Mouse (Mus musculus) liver, adult 2 months (tissue): ENCODE results near the gene Grin2c. TPM values are rescaled to one million over a fixed set of nuclear protein-coding genes. Genes with fewer than 3 reads are reported as not detected.
A peak's percentile ranks its signal among the peaks of the same experiment; 100 is the strongest.

Source experiments
- DNase-seq: peaks from one replicate; pipeline ENCODE4 v3.0.0-alpha.2; 2011; ENCODE audit warnings: low read depth, low spot score; ENCODE audit errors: extremely low read depth
- H3K27ac ChIP-seq: fragments of 200-500 bp; replicated peaks from 2 replicates; pipeline ENCODE4 v1.5.1; 2012; ENCODE audit warnings: low read depth, mild to moderate bottlenecking, control low read depth, inconsistent platforms, low read length; ENCODE audit not compliant: insufficient read depth
- H3K27me3 ChIP-seq: fragments of 200-500 bp; 2 replicates; pipeline ENCODE4 v1.6.1; 2012; ENCODE audit warnings: mild to moderate bottlenecking, moderate library complexity, low read length, inconsistent platforms; ENCODE audit not compliant: control insufficient read depth, insufficient read depth
- H3K36me3 ChIP-seq: fragments of 200-500 bp; 2 replicates; pipeline ENCODE4 v1.6.1; 2012; ENCODE audit warnings: low read length, inconsistent platforms; ENCODE audit not compliant: control insufficient read depth, insufficient read depth
- H3K4me1 ChIP-seq: fragments of 200-500 bp; 2 replicates; pipeline ENCODE4 v1.6.1; 2011; ENCODE audit warnings: low read length; ENCODE audit not compliant: control insufficient read depth, insufficient read depth
- H3K4me3 ChIP-seq: fragments of 200-500 bp; 2 replicates; pipeline ENCODE4 v1.5.1; 2011; ENCODE audit warnings: low read depth, mild to moderate bottlenecking, control low read depth, low read length, moderate library complexity; ENCODE audit not compliant: insufficient read depth
- H3K79me2 ChIP-seq: fragments of 200-500 bp; 2 replicates; pipeline ENCODE4 v1.6.1; 2012; ENCODE audit warnings: inconsistent platforms, mild to moderate bottlenecking, low read length, moderate library complexity; ENCODE audit not compliant: control insufficient read depth, insufficient read depth
- H3K9ac ChIP-seq: fragments of 200-500 bp; 2 replicates; pipeline ENCODE4 v1.6.1; 2012; ENCODE audit warnings: low read depth, mild to moderate bottlenecking, control low read depth, inconsistent platforms, low read length
- CTCF ChIP-seq: fragments of 200-500 bp; IDR thresholded peaks from 2 replicates; pipeline ENCODE4 v1.5.1; 2011; ENCODE audit warnings: low read depth, low read length, control low read depth
- POLR2A ChIP-seq: fragments of 200-500 bp; IDR thresholded peaks from 2 replicates; pipeline ENCODE4 v1.6.1; 2011; ENCODE audit warnings: low read length, control low read depth; ENCODE audit not compliant: insufficient read depth; ENCODE audit errors: extremely low read depth
- WGBS: fragments of 180-500 bp; shearing (Covaris S2); methylation state at CpG from one replicate; pipeline ENCODE4 v1.1.7; 2018; 5-methylcytosine and 5-hydroxymethylcytosine counted together
- polyA plus RNA-seq: library from polyadenylated mRNA; depleted of rRNA; stranded (reverse); fragments of >200 nt; gene quantifications from 2 replicates; pipeline ENCODE4 v1.2.3, GENCODE M21; 2012
- total RNA-seq: library from RNA; depleted of rRNA; stranded (reverse); fragments of >200 nt; gene quantifications from 2 replicates; pipeline ENCODE4 v1.2.3, GENCODE M21; 2014

Gene Grin2c
- total and polyA plus RNA-seq, 2 experiments = 0.07 TPM; not detected in 1

- peak; percentile 51 for DNase-seq
- H3K36me3 ChIP-seq = no peaks in the 10 kb centered on the region
- no peak overlapping the region for H3K27ac ChIP-seq
- no peak overlapping the region for H3K9ac ChIP-seq
- H3K4me1 ChIP-seq = peaks cover 15% of the 10 kb centered on the region
- no peak overlapping the region for H3K4me3 ChIP-seq
- WGBS = 56% methylated on average over 11 of the region's 11 CpGs
- no peak for TF ChIP-seq CTCF
- TF ChIP-seq POLR2A = no peak
- no peaks in the 10 kb centered on the region for H3K27me3 ChIP-seq
- no peaks in the 10 kb centered on the region for H3K79me2 ChIP-seq
These were observed 25.6 kb downstream of the Grin2c start for GRCm38 (mm10) chr11:115241402-115241801.

GRCm38 (mm10) chr11:115236570-115236969, 30.5 kb downstream of the Grin2c start:
- WGBS = 81% methylated on average over 5 of the region's 5 CpGs
- H3K4me3 ChIP-seq = no peak overlapping the region
- no peak for TF ChIP-seq CTCF
- no peak for TF ChIP-seq POLR2A
- H3K4me1 ChIP-seq = peaks cover 2% of the 10 kb centered on the region; the same call in 1 of the 2 replicates
- H3K9ac ChIP-seq = no peak overlapping the region
- H3K27me3 ChIP-seq = no peaks in the 10 kb centered on the region
- DNase-seq = no peak
- no peak overlapping the region for H3K27ac ChIP-seq
- no peaks in the 10 kb centered on the region for H3K36me3 ChIP-seq
- no peaks in the 10 kb centered on the region for H3K79me2 ChIP-seq

GRCm38 (mm10) chr11:115234320-115235044, 32.6 kb downstream of the Grin2c start:
- no peak overlapping the region for H3K27ac ChIP-seq
- H3K4me3 ChIP-seq = no peak overlapping the region
- H3K27me3 ChIP-seq = no peaks in the 10 kb centered on the region
- no peaks in the 10 kb centered on the region for H3K79me2 ChIP-seq
- no peak for TF ChIP-seq CTCF
- TF ChIP-seq POLR2A = no peak
- peaks cover 2% of the 10 kb centered on the region; the same call in 1 of the 2 replicates for H3K4me1 ChIP-seq
- WGBS = 91% methylated on average over 15 of the region's 15 CpGs
- DNase-seq = no peak
- no peaks in the 10 kb centered on the region; the same call in 1 of the 2 replicates for H3K36me3 ChIP-seq
- H3K9ac ChIP-seq = no peak overlapping the region

- DNase-seq = no peak
- Histone ChIP-seq H3K9ac (no peak overlapping the region), H3K27me3 (no peaks in the 10 kb centered on the region), H3K79me2 (no peaks in the 10 kb centered on the region), H3K4me3 (no peak overlapping the region), H3K36me3 (no peaks in the 10 kb centered on the region; the same call in 1 of the 2 replicates), H3K27ac (no peak overlapping the region), H3K4me1 (peaks cover 2% of the 10 kb centered on the region; the same call in 1 of the 2 replicates)
- WGBS = 95% methylated on average over 20 of the region's 20 CpGs
- TF ChIP-seq POLR2A (no peak), CTCF (peak; percentile 22; the same call in 1 of the 2 replicates)
These were observed 33.3 kb downstream of the Grin2c start for GRCm38 (mm10) chr11:115233526-115234290.

- Histone ChIP-seq H3K4me3 (no peak overlapping the region), H3K36me3 (no peaks in the 10 kb centered on the region; the same call in 1 of the 2 replicates), H3K79me2 (no peaks in the 10 kb centered on the region), H3K9ac (no peak overlapping the region), H3K27ac (no peak overlapping the region), H3K4me1 (peaks cover 2% of the 10 kb centered on the region; the same call in 1 of the 2 replicates), H3K27me3 (no peaks in the 10 kb centered on the region)
- DNase-seq = no peak
- WGBS = 99% methylated on average over 5 of the region's 5 CpGs
- TF ChIP-seq CTCF = no peak
- no peak for TF ChIP-seq POLR2A
These were observed 34.2 kb downstream of the Grin2c start for GRCm38 (mm10) chr11:115232889-115233288.

- Histone ChIP-seq H3K27me3 (no peaks in the 10 kb centered on the region), H3K79me2 (no peaks in the 10 kb centered on the region), H3K36me3 (no peaks in the 10 kb centered on the region; the same call in 1 of the 2 replicates), H3K4me1 (peaks cover 2% of the 10 kb centered on the region; the same call in 1 of the 2 replicates), H3K9ac (no peak overlapping the region), H3K27ac (no peak overlapping the region), H3K4me3 (no peak overlapping the region)
- WGBS = 89% methylated on average over 9 of the region's 9 CpGs
- TF ChIP-seq POLR2A = no peak
- TF ChIP-seq CTCF = no peak
- DNase-seq = no peak
These were observed 35.1 kb downstream of the Grin2c start for GRCm38 (mm10) chr11:115231924-115232323.
